Mouse (Mus musculus) limb, embryonic 13.5 days (tissue): ENCODE measurements around the gene Mn1. TPM values are rescaled to one million over a fixed set of nuclear protein-coding genes. Genes with fewer than 3 reads are reported as not detected.

Source experiments
- ATAC-seq: fragments of 200-750 bp; cut with Nextera tagmentation; 2 replicates; pipeline ENCODE4 v1.8.0; 2017; ENCODE audit warnings: low read depth, moderate number of reproducible peaks, moderate TSS enrichment; ENCODE audit not compliant: low FRiP score
- H3K27ac ChIP-seq: fragments of 300-500 bp; sonication (generic); 2 replicates; pipeline ENCODE4 v1.5.1; 2015; ENCODE audit warnings: inconsistent platforms, mild to moderate bottlenecking, moderate library complexity
- H3K27me3 ChIP-seq: fragments of 300-500 bp; sonication (generic); 2 replicates; pipeline ENCODE4 v1.6.1; 2015; ENCODE audit warnings: mild to moderate bottlenecking, inconsistent platforms
- H3K36me3 ChIP-seq: fragments of 300-500 bp; sonication (generic); 2 replicates; pipeline ENCODE4 v1.6.1; 2015; ENCODE audit warnings: inconsistent platforms, mild to moderate bottlenecking, moderate library complexity
- H3K4me1 ChIP-seq: fragments of 300-500 bp; sonication (generic); 2 replicates; pipeline ENCODE4 v1.6.1; 2015; ENCODE audit warnings: inconsistent platforms
- H3K4me2 ChIP-seq: fragments of 300-500 bp; sonication (generic); replicated peaks from 2 replicates; pipeline ENCODE4 v1.6.1; 2015; ENCODE audit warnings: inconsistent platforms, mild to moderate bottlenecking, moderate library complexity
- H3K4me3 ChIP-seq: fragments of 300-500 bp; sonication (generic); 2 replicates; pipeline ENCODE4 v1.5.1; 2015; ENCODE audit warnings: moderate library complexity, mild to moderate bottlenecking, inconsistent platforms
- H3K9ac ChIP-seq: fragments of 300-500 bp; sonication (generic); 2 replicates; pipeline ENCODE4 v1.6.1; 2015; ENCODE audit warnings: mild to moderate bottlenecking, inconsistent platforms
- H3K9me3 ChIP-seq: fragments of 300-500 bp; sonication (generic); 2 replicates; pipeline ENCODE4 v1.6.1; 2016; ENCODE audit warnings: inconsistent platforms
- WGBS: fragments of 180-500 bp; shearing (Covaris S2); methylation state at CpG from one replicate; pipeline ENCODE4 v1.1.7; 2015; 5-methylcytosine and 5-hydroxymethylcytosine counted together
- polyA plus RNA-seq: library from polyadenylated mRNA; unstranded; fragments of >200 nt; fragmentation: Nextera tagmentation; extraction: Ambion mirVana; gene quantifications from 2 replicates; pipeline ENCODE4 v1.2.1, GENCODE M21; 2015

The Mn1 gene
- 22.8 and 22.9 TPM in 2 replicates for polyA plus RNA-seq

DNA sequence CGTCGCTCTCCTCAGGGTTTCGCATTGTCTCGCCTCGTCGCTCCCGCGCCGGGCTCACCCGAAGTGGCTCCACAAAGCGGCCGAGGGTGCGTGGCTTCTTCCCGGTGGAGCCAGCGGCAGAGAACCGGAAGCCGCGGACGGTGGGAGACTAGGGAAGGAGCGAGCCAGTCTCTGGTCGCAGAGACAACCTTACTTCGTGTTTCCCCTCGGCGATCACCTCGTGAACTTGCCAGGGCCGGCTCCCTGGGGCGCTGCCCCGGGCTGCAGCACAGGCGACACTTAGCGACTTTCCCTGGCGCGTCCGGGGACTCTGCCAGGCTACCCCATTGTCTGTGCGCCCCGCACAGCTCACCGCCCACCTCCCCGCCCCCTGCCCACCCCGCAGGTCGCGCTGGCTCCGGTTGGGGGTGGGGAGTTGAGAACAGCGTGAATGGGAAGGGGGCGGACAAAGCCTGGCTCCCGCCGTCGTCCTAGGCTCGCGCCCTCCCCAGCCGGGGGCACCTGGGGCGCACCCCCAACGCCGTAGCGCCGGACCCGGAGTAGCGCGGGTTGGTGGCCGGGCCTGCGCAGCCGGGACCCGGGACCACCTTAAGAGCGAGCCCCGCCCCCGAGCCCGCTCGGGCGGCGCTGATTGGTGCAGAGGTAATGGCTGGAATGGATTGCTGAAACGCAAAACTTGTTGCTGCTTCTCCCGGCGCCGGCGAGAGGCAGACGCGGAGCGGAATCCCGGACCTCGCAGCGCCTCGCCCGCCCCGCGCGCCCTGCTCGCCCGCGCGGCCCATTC, at the start of gene Mn1:
TSS of gene Mn1 (plus strand) at position 772 of the 784 bp plus-strand sequence.
- peaks cover 59% of the 10 kb centered on the region for H3K4me1 ChIP-seq

DNA sequence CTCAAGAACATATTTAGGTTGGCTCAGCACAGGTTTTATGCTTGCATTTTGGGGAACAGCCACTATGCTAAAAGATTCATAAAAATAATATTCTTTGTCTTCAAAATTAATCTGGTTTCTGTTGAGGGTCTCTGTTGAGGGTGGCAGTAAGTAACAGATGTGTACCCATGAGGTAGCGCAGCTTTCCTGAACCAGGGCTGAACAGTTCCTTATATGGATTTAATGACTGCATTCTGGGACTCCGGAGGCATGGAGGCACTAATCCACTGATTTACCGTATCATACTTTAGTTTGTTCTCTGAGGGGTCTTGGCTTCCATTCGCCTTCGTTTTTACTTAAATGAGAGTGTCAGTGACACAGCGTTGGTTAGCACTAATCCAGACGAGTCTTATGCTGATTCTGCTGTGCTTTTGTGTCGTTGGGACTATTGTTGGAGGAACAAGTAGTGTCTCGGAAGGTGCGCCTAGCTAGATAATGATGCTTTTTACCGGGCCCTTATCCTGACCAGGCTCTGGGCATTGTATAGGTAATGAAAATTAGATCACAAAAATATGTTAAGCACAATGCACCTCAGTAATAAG, 49.1 kb upstream of the Mn1 start:
- ATAC-seq = no peak
- Histone ChIP-seq H3K4me1 (peaks cover 20% of the 10 kb centered on the region), H3K9ac (no peak overlapping the region), H3K4me3 (no peak overlapping the region), H3K27ac (no peak overlapping the region), H3K9me3 (no peaks in the 10 kb centered on the region), H3K27me3 (no peaks in the 10 kb centered on the region), H3K4me2 (no peak overlapping the region), H3K36me3 (peaks cover 60% of the 10 kb centered on the region)
- WGBS = 75% methylated on average over 11 of the region's 11 CpGs

More for the DNA sequence above, at the start of gene Mn1:
- Histone ChIP-seq H3K36me3 (peaks cover 28% of the 10 kb centered on the region), H3K27ac (peak within 1 kb of the TSS; percentile 83), H3K4me2 (peak within 1 kb of the TSS; percentile 91), H3K4me3 (peak within 1 kb of the TSS; percentile 89), H3K9ac (peak within 1 kb of the TSS; percentile 96), H3K27me3 (peaks cover 55% of the 10 kb centered on the region), H3K9me3 (no peaks in the 10 kb centered on the region)
- ATAC-seq = peak; percentile 92
- WGBS = under 1% methylated on average over 87 of the region's 88 CpGs

DNA sequence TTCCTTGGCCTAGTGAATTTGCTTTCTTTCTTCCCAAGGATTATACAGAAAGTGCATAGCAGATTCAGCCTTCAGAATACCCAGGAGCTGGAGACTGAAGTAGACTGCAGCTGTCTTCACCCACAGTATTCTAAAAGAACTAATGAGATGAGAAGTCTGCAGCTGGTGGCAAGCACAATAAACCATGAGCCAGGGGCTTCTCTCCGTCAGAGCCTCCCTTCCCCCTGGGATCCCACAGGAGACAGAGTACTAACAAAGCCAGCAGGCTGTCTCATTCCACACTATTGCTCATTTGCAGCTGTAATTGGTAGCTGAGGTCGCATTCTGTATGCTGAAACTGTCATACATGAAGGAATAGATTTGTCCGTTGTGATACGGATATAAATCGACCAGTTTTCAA, 48.6 kb upstream of the Mn1 start:
- H3K36me3 ChIP-seq = peaks cover 64% of the 10 kb centered on the region
- no peak overlapping the region for H3K4me3 ChIP-seq
- H3K4me1 ChIP-seq = peaks cover 20% of the 10 kb centered on the region
- no peak overlapping the region for H3K4me2 ChIP-seq
- H3K9ac ChIP-seq = no peak overlapping the region
- no peak for ATAC-seq
- H3K9me3 ChIP-seq = no peaks in the 10 kb centered on the region
- no peak overlapping the region for H3K27ac ChIP-seq
- 80% methylated on average over 5 of the region's 5 CpGs for WGBS
- H3K27me3 ChIP-seq = no peaks in the 10 kb centered on the region

DNA sequence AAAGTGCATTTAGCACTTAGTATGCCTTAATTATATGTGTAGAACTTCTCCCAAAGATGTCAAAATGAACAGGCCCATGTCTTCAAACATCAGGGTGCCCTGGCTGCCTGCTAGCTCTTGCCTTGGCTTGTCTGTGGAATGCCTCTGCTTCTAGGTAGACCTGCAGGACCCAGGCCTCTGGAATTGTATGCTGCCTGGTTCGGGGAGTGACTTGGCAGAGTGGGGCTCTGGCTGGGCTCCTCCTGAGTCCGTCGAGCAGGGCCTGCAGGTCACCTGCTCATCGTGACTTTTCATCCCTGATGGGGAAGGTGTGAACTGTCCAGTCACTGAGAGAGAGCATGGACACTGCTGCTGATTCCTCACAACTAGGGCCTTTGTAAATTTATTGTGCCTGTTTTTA, 41.5 kb upstream of the Mn1 start:
- Histone ChIP-seq H3K4me3 (no peak overlapping the region), H3K27me3 (no peaks in the 10 kb centered on the region), H3K9ac (peak overlapping the region; percentile 26; the same call in 1 of the 2 replicates), H3K36me3 (peaks cover 83% of the 10 kb centered on the region), H3K27ac (peak overlapping the region; percentile 67; the same call in 1 of the 2 replicates), H3K9me3 (no peaks in the 10 kb centered on the region), H3K4me1 (peaks cover 32% of the 10 kb centered on the region), H3K4me2 (no peak overlapping the region)
- 83% methylated on average over 4 of the region's 4 CpGs for WGBS
- ATAC-seq = no peak

DNA sequence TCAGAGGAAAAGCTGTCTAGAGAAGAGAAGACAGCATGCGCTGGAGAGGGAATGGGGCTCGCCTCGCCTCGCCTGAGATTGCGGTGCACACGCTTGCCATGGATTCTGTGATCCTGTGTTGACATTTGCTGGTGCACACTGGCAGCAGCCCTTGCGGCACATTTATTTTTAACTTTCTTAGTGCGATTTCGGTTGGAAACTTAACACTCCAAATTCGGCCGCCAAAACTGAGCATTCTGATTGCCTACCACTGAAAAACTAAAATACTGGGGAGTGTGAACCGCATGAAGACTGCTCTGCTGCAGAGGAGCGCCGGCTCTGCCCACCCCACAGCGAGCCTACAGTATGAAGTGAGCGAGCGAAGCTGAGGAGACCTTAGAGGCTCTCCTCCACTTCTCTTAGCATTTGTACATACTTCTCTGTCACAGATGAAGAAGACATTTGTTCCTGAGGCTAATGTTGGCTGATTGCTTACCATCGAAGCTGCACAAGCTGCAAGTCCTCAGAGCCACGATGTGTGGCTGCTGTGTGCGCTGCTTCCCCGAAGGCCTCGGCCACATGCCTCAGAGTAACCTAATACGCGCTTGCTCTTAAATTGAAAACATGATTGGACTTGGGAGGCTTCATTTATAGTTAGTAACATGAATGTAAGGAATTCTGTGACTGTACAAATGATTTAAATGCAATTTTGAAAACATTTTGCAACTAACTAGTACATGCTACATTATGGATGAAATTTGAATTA, 40.7 kb upstream of the Mn1 start:
- no peak overlapping the region for H3K4me3 ChIP-seq
- peak overlapping the region; percentile 67; the same call in 1 of the 2 replicates for H3K27ac ChIP-seq
- 0 out of 2 replicates have a peak overlapping the region, but pooled peaks have one; percentile 7 for H3K4me2 ChIP-seq
- peaks cover 83% of the 10 kb centered on the region for H3K36me3 ChIP-seq
- H3K9ac ChIP-seq = 0 out of 2 replicates have a peak overlapping the region, but pooled peaks have one; percentile 26
- no peak for ATAC-seq
- peaks cover 32% of the 10 kb centered on the region for H3K4me1 ChIP-seq
- no peaks in the 10 kb centered on the region for H3K27me3 ChIP-seq
- 74% methylated on average over 24 of the region's 24 CpGs for WGBS
- H3K9me3 ChIP-seq = no peaks in the 10 kb centered on the region

DNA sequence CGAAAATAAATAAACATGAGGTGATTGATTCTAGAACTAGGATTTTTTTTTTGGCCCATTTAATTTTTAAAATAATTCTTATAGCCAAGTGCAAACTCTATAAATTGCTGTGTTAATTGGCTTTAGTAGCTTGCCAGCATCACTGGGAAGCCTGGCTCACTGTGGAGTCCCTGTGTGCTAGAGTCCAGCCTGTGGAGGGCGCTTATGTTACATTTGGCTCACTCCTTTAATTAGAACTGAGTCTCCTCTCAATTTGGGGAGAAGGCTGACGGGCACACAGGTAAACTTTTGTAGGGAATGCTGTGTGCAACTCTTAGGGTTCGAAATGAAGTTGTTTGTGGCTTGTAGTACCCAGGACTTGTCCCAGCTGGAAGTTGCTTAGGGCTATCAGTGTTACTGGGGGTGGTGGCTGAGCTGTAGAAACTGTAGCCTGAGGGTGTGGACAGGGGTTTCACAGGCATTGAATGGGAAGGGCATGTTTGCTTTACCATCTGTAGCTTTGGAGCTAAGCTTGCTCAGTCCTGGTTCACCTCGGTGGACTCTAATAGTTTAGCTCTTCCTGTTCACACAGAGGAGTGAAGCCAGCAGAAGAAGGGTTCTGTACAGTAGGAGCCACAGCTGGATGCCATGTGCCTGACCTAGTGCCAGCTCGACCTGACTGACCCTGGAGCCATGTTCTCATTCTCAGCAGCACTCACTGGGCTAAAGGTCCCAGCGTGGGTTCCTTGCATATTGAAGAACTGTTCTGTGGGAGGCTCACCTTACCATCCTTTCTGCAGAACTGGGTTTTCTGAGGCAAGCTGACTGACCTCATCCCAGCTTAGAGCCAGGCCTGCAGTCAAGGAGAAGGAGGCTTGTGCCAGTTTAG, 38.8 kb upstream of the Mn1 start:
- Histone ChIP-seq H3K4me3 (no peak overlapping the region), H3K4me1 (peaks cover 36% of the 10 kb centered on the region), H3K36me3 (peaks cover 78% of the 10 kb centered on the region), H3K9me3 (no peaks in the 10 kb centered on the region), H3K27me3 (no peaks in the 10 kb centered on the region), H3K4me2 (no peak overlapping the region), H3K27ac (peak overlapping the region; percentile 22; the same call in 1 of the 2 replicates), H3K9ac (no peak overlapping the region)
- WGBS = 63% methylated on average over 7 of the region's 7 CpGs
- ATAC-seq = no peak

DNA sequence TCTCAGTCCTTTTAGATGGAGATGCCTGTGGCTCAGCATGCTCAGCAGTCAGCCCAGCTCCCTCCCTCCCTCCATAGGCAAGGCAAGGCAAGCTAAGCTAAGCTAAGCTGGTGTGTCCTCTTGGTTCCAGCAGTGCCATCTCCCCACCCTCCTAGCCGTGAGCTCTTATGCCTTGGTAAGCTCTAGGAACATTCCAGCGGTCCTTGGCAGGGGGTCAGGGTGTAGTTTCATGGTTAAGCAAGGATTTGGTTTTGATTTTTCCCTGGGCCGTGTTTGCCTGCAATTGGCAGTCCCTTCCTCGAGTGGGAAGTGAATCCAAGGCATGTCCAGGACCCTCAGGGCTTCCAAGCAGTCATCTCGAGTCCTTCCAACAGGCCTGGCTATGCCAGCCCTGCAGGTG, 33.8 kb upstream of the Mn1 start:
- Histone ChIP-seq H3K4me3 (no peak overlapping the region), H3K9me3 (no peaks in the 10 kb centered on the region), H3K4me1 (peaks cover 12% of the 10 kb centered on the region), H3K36me3 (peaks cover 93% of the 10 kb centered on the region), H3K27me3 (no peaks in the 10 kb centered on the region), H3K4me2 (no peak overlapping the region), H3K27ac (no peak overlapping the region), H3K9ac (peak overlapping the region; percentile 19; the same call in 1 of the 2 replicates)
- no peak for ATAC-seq
- 42% methylated on average over 5 of the region's 5 CpGs for WGBS

DNA sequence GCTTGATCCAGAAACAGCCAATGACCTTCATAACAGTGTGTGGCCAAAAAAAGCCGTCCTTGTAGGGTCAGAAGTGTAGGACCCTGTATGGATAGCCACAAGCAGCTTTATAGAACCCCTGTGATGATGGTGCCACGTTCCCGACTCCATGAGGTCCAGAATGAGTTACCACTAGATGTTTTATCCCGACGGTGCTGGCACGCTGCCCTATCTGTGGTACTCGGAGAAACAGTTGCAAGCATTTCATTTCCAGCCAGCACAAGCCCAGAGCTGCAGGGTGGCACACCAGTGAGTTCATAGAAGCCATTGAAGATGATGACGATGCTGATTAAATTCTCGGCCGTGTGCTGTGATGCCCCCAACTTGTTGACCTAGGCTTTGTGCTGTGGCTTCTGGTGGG, 26.3 kb upstream of the Mn1 start:
- H3K4me2 ChIP-seq = no peak overlapping the region

DNA sequence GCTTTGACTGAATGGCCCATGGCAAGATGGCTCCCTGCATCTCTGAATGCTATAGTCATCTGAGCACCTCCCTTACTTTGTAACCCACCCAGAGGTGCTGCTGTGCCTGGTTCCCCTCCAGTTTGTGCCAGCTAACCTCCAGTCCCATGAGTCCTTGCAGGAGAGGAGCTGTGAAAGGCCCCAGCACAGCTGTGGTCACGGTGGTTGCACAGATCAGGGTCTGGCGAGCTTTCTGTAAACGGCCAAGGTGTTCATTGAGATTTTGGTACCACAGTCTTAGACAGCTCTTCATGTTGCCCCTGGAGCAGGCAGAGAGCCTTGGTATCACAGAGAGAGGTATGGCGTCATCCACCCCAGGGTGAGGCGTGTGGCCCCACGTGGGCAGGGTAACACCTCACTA, 25.7 kb upstream of the Mn1 start:
- H3K9me3 ChIP-seq = no peaks in the 10 kb centered on the region
- H3K4me3 ChIP-seq = no peak overlapping the region
- ATAC-seq = no peak
- no peak overlapping the region for H3K4me2 ChIP-seq
- peaks cover 28% of the 10 kb centered on the region for H3K36me3 ChIP-seq
- peaks cover 45% of the 10 kb centered on the region for H3K4me1 ChIP-seq
- 82% methylated on average over 6 of the region's 6 CpGs for WGBS
- H3K27me3 ChIP-seq = no peaks in the 10 kb centered on the region
- no peak overlapping the region for H3K9ac ChIP-seq
- no peak overlapping the region for H3K27ac ChIP-seq

More for the DNA sequence above, 26.3 kb upstream of the Mn1 start:
- Histone ChIP-seq H3K36me3 (peaks cover 33% of the 10 kb centered on the region), H3K27me3 (no peaks in the 10 kb centered on the region), H3K4me1 (peaks cover 39% of the 10 kb centered on the region), H3K27ac (no peak overlapping the region), H3K4me3 (no peak overlapping the region), H3K9me3 (no peaks in the 10 kb centered on the region), H3K9ac (no peak overlapping the region)
- WGBS = 79% methylated on average over 10 of the region's 10 CpGs
- ATAC-seq = no peak

DNA sequence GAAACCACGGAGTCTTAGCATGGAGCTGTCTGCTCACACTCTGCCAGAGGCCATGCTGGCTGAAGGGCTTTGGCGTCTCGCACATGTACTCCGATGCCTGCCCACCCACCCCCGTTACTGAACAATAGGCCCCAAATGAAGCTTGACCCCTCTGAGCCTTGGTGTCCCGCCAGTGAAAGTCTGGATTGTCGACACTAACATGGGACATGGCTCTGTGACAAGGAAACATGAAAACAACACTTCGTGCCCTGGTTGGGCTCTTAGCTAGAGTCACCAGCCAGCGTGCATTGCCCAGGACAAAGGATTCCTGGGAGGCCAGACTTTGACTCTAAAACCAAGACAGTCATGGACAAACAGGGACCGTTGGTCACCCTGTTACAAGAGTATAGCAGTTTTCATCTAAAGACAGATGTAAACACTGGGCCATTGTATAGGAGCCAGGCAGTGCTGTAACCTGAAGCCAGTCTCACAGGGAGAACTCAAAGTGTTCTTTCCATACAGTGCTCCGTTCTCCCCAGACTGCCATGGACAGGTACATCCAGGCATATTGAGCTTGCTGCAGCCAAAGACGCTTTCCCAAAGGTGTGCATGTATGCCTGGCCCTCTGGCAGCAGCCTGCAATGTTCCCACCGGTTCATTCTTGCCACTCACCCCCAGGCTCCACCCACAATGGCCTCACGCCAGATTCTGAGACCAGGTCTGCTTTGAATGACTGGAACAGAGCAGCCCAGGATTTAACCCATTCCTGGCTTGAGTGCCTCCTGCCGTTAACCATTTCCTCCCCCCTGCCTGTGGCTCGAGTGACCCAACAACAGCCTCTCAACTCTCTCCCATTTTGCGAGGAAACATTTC, 23.6 kb upstream of the Mn1 start:
- H3K27ac ChIP-seq = peak overlapping the region; percentile 88
- H3K4me3 ChIP-seq = peak overlapping the region; percentile 27

More for the DNA sequence above, 23.6 kb upstream of the Mn1 start:
- H3K9ac ChIP-seq = no peak overlapping the region
- H3K36me3 ChIP-seq = peaks cover 8% of the 10 kb centered on the region; the same call in 1 of the 2 replicates
- H3K27me3 ChIP-seq = no peaks in the 10 kb centered on the region
- WGBS = 11% methylated on average over 17 of the region's 17 CpGs
- peak overlapping the region; percentile 63 for H3K4me2 ChIP-seq
- peaks cover 61% of the 10 kb centered on the region for H3K4me1 ChIP-seq
- ATAC-seq = peak; percentile 78
- no peaks in the 10 kb centered on the region for H3K9me3 ChIP-seq
